Mouse (Mus musculus): Measurements from ENCODE around the gene Eva1b.

The Eva1b gene
- long read RNA-seq, experiment 1, transcript Eva1b-201 (3 exons, 1,689 nt): minor isoform, 11 of 44 reads
- long read RNA-seq, experiment 1, transcript Eva1b-203 (3 exons, 1,364 nt): major isoform, 27 of 44 reads
- long read RNA-seq, experiment 1, partial matches to known transcripts: 1 of 44 reads
- long read RNA-seq, experiment 1, other reads (novel, unspliced or antisense): 5 of 44 reads
- long read RNA-seq, experiment 2, transcript Eva1b-203 (3 exons, 1,364 nt): major isoform, 32 of 49 reads
- long read RNA-seq, experiment 2, transcript Eva1b-201 (3 exons, 1,689 nt): minor isoform, 12 of 49 reads
- long read RNA-seq, experiment 2, partial matches to known transcripts: 0 of 49 reads
- long read RNA-seq, experiment 2, other reads (novel, unspliced or antisense): 3 of 49 reads

- intact Hi-C loops (cut with DNase I): no loop called here
Measured at GRCm38 (mm10) chr4:126147533-126148160, at the start of gene Eva1b. TSS of gene Eva1b (plus strand) at chr4:126147744.

GRCm38 (mm10) chr4:126099365-126099764 lies 48.2 kb upstream of the Eva1b start:
- intact Hi-C loops (cut with DNase I): no loop called here

- intact Hi-C loops (cut with DNase I): no loop called here
Measured at GRCm38 (mm10) chr4:126100764-126101163, 46.8 kb upstream of the Eva1b start.

GRCm38 (mm10) chr4:126102061-126102841 lies 45.3 kb upstream of the Eva1b start:
- intact Hi-C loops (cut with DNase I): no loop called here

- intact Hi-C loops (cut with DNase I): no loop called here
Measured at GRCm38 (mm10) chr4:126103057-126103581, 44.4 kb upstream of the Eva1b start.

GRCm38 (mm10) chr4:126103590-126104068 lies 43.9 kb upstream of the Eva1b start, which contains the start of gene Stk40:
TSS of gene Stk40 (plus strand) at chr4:126103957.
- intact Hi-C loops (cut with DNase I): no loop called here

GRCm38 (mm10) chr4:126104261-126105075 lies 43.1 kb upstream of the Eva1b start:
- intact Hi-C loops (cut with DNase I): no loop called here

GRCm38 (mm10) chr4:126105131-126105783 lies 42.3 kb upstream of the Eva1b start:
- intact Hi-C loops (cut with DNase I): no loop called here

- intact Hi-C loops (cut with DNase I): no loop called here
Measured at GRCm38 (mm10) chr4:126108061-126108740, 39.3 kb upstream of the Eva1b start.

- intact Hi-C loops (cut with DNase I): loop anchor here (2.0 kb wide), 1 partner anchor 17 kb away; no protein-coding TSS in a partner anchor
Measured at GRCm38 (mm10) chr4:126109613-126110373, 37.8 kb upstream of the Eva1b start.

GRCm38 (mm10) chr4:126110374-126111152 lies 37.0 kb upstream of the Eva1b start:
- intact Hi-C loops (cut with DNase I): loop anchor here (2.0 kb wide), 1 partner anchor 18 kb away; no protein-coding TSS in a partner anchor

GRCm38 (mm10) chr4:126111153-126111549 lies 36.4 kb upstream of the Eva1b start:
- intact Hi-C loops (cut with DNase I): loop anchor here (2.0 kb wide), 1 partner anchor 18 kb away; no protein-coding TSS in a partner anchor

- intact Hi-C loops (cut with DNase I): no loop called here
Measured at GRCm38 (mm10) chr4:126113243-126113642, 34.3 kb upstream of the Eva1b start.

- intact Hi-C loops (cut with DNase I): loop anchor here (2.0 kb wide), 1 partner anchor 27 kb away; no protein-coding TSS in a partner anchor
Measured at GRCm38 (mm10) chr4:126113943-126114342, 33.6 kb upstream of the Eva1b start.

- intact Hi-C loops (cut with DNase I): loop anchor here (2.0 kb wide), 1 partner anchor 29 kb away; no protein-coding TSS in a partner anchor
Measured at GRCm38 (mm10) chr4:126115411-126115810, 32.1 kb upstream of the Eva1b start.

GRCm38 (mm10) chr4:126115871-126116521 lies 31.5 kb upstream of the Eva1b start:
- intact Hi-C loops (cut with DNase I): loop anchor here (2.0 kb wide), 1 partner anchor 29 kb away; no protein-coding TSS in a partner anchor

- intact Hi-C loops (cut with DNase I): no loop called here
Measured at GRCm38 (mm10) chr4:126117116-126117515, 30.4 kb upstream of the Eva1b start.
